8 mouse cellular contexts compared by ENCODE assay signal in genomic region chr14:17405551-17406336, GRCm38 (mm10).
DNase-seq lines count a peak whose midpoint lies in the region; ATAC-seq and TF ChIP-seq lines count a peak whose summit lies in the region.

No protein-coding gene starts in this region.

- H3K4me1 ChIP-seq in embryonic facial prominence, embryonic 11.5 days (ENCODE audit: control insufficient read depth, insufficient read depth, low read length): no peaks in the 10 kb centered on the region
- H3K4me1 ChIP-seq in lung, embryonic 14.5 days (ENCODE audit: insufficient read depth): peaks cover 9% of the 10 kb centered on the region; the same call in 1 of the 2 replicates

- ATAC-seq in embryonic facial prominence, embryonic 11.5 days (replicated peaks; ENCODE audit: insufficient number of reproducible peaks, low FRiP score, low TSS enrichment, low read depth): no peak; the same call in 1 of the 2 replicates
- ATAC-seq in lung, embryonic 14.5 days (ENCODE audit: insufficient read depth): no peak

- no peak overlapping the region for H3K27ac ChIP-seq in embryonic facial prominence, embryonic 11.5 days (replicated peaks; ENCODE audit: low read depth, low read length)
- H3K27ac ChIP-seq in lung, embryonic 14.5 days (ENCODE audit: low read depth): no peak overlapping the region

- H3K4me3 ChIP-seq in embryonic facial prominence, embryonic 11.5 days (ENCODE audit: low read depth, low read length): no peak overlapping the region
- no peak overlapping the region for H3K4me3 ChIP-seq in lung, embryonic 14.5 days (ENCODE audit: low read depth, low read length)

- 60% methylated on average over 2 of the region's 2 CpGs for WGBS in embryonic facial prominence, embryonic 11.5 days
- WGBS in lung, embryonic 14.5 days: 65% methylated on average over 2 of the region's 2 CpGs

- no peaks in the 10 kb centered on the region for H3K9me3 ChIP-seq in embryonic facial prominence, embryonic 11.5 days (replicated peaks; ENCODE audit: control insufficient read depth, low read length)
- H3K9me3 ChIP-seq in lung, embryonic 14.5 days (ENCODE audit: low read depth, low read length): no peaks in the 10 kb centered on the region

- H3K4me2 ChIP-seq in embryonic facial prominence, embryonic 11.5 days (ENCODE audit: low read depth, low read length): no peak overlapping the region
- H3K4me2 ChIP-seq in lung, embryonic 14.5 days: no peak overlapping the region

- H3K36me3 ChIP-seq in embryonic facial prominence, embryonic 11.5 days (replicated peaks; ENCODE audit: control insufficient read depth, insufficient read depth, low read depth, low read length): no peaks in the 10 kb centered on the region
- H3K36me3 ChIP-seq in lung, embryonic 14.5 days (ENCODE audit: insufficient read depth): no peaks in the 10 kb centered on the region

- no peaks in the 10 kb centered on the region for H3K27me3 ChIP-seq in embryonic facial prominence, embryonic 11.5 days (ENCODE audit: control insufficient read depth, insufficient read depth, low read length)
- no peaks in the 10 kb centered on the region for H3K27me3 ChIP-seq in lung, embryonic 14.5 days (ENCODE audit: insufficient read depth, low read length)

- H3K9ac ChIP-seq in embryonic facial prominence, embryonic 11.5 days (replicated peaks; ENCODE audit: low read length): no peak overlapping the region
- H3K9ac ChIP-seq in lung, embryonic 14.5 days: no peak overlapping the region

- peak; percentile 37 to 82 for DNase-seq in adrenal gland, adult (ENCODE audit: inconsistent age in 2 of 2, low spot score in 1 of 2)
- no peak for DNase-seq in adrenal gland, postnatal 4 days (ENCODE audit: low spot score in 2 of 2)
- DNase-seq in urinary bladder, adult 18-20 months (ENCODE audit: low spot score in 2 of 2): peak; percentile 5 to 45
- DNase-seq in urinary bladder, postnatal 10 days (ENCODE audit: low spot score): no peak
- peak; percentile 72 for DNase-seq in embryonic facial prominence, embryonic 11.5 days (ENCODE audit: low spot score)
- peak; percentile 73 for DNase-seq in kidney, adult 9 months
- DNase-seq in lung, embryonic 14.5 days: peak; percentile 73
- DNase-seq in retina, adult 2 months (ENCODE audit: low read depth, low spot score): peak; percentile 41

- peak; percentile 71 for TF ChIP-seq CTCF in lung, embryonic 14.5 days (IDR thresholded peaks at IDR 0.05; ENCODE audit: low read depth)

Comparison
In these comparisons a context has a peak if more than half of its experiments do, and no peak if none do; other contexts are left out.
1. DNase-seq: peak in adrenal gland, adult (2 of 2), urinary bladder, adult 18-20 months (2 of 2), embryonic facial prominence, embryonic 11.5 days (single experiment), kidney, adult 9 months (single experiment), lung, embryonic 14.5 days (single experiment) and retina, adult 2 months (single experiment); none in adrenal gland, postnatal 4 days (0 of 2) and urinary bladder, postnatal 10 days (single experiment).